Mouse (Mus musculus): ENCODE measurements around the gene Trat1. TPM values are rescaled to one million over a fixed set of nuclear protein-coding genes. Genes with fewer than 3 reads are reported as not detected.

Trat1 gene
- 0.03 and 0.59 TPM in 2 replicates for polyA plus RNA-seq (2012; rRNA removed)

DNA sequence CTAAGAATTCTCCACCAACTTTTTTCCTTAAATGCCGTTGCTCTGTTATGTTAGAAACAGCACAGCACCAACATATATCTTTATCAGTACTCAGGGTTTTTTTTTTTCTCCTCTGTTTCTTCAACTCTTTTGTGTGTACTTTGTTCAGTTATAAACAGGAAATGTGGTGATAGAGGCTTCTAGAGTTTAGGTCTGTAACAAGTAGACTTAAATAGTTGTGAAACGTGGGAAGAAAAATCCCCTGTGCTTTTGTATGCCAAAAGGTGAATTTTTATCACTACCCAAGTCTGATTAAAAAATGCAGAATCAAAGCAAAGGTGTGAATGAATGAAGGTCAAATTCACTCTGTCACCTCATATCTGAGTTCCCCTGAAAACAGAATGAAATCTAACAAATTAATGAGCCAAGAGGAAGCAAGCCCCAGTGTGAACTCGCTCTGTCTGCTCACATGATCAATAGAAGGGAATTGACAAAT is at the start of gene Trat1:
Trat1 (minus strand) TSS at position 51 of the 475 bp plus-strand sequence.
- 75% methylated on average over 3 of the region's 3 CpGs for WGBS
- TF ChIP-seq CTCF (conservative IDR thresholded peaks at IDR 0.05; ENCODE audit: insufficient read depth, insufficient read length, low read depth, low read length) (no peak), POLR2A (IDR thresholded peaks at IDR 0.05; ENCODE audit: low read depth, low read length) (no peak)
- Histone ChIP-seq H3K27me3 (replicated peaks; ENCODE audit: control insufficient read depth, insufficient read depth, low read length) (no peaks in the 10 kb centered on the region), H3K4me1 (ENCODE audit: control insufficient read depth, insufficient read depth, low read length) (no peaks in the 10 kb centered on the region), H3K27ac (ENCODE audit: insufficient read depth, low read depth, low read length) (no peak within 1 kb of the TSS), H3K36me3 (ENCODE audit: control insufficient read depth, insufficient read depth, low read length) (no peaks in the 10 kb centered on the region), H3K4me3 (ENCODE audit: insufficient read depth, low read depth, low read length) (no peak within 1 kb of the TSS)
- DNase-seq: no peak

DNA sequence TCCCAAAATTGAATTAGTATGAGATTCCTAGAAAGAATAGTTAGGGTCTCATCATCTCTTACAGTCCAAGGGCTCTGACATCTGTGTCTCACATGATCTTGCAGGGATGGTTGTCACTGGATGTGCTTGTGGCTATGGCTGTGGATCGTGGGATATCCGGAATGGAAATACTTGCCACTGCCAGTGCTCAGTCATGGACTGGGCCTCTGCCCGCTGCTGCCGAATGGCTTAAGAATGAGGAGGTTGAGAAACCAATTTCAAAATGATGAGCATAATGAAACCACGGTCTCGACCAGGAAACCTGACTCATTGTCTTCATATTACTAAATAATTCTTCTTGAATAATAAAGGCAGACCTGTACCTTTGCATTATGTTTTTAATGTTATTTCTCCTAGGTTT is 46.7 kb upstream of the Trat1 start:
- TF ChIP-seq CTCF (conservative IDR thresholded peaks at IDR 0.05; ENCODE audit: insufficient read depth, insufficient read length, low read depth, low read length) (no peak), POLR2A (IDR thresholded peaks at IDR 0.05; ENCODE audit: low read depth, low read length) (no peak)
- H3K27ac ChIP-seq (ENCODE audit: insufficient read depth, low read depth, low read length): no peak overlapping the region
- H3K4me1 ChIP-seq (ENCODE audit: control insufficient read depth, insufficient read depth, low read length): no peaks in the 10 kb centered on the region
- no peaks in the 10 kb centered on the region for H3K27me3 ChIP-seq (replicated peaks; ENCODE audit: control insufficient read depth, insufficient read depth, low read length)
- DNase-seq: no peak
- WGBS: 90% methylated on average over 6 of the region's 6 CpGs
- no peaks in the 10 kb centered on the region for H3K36me3 ChIP-seq (ENCODE audit: control insufficient read depth, insufficient read depth, low read length)
- H3K4me3 ChIP-seq (ENCODE audit: insufficient read depth, low read depth, low read length): no peak overlapping the region

DNA sequence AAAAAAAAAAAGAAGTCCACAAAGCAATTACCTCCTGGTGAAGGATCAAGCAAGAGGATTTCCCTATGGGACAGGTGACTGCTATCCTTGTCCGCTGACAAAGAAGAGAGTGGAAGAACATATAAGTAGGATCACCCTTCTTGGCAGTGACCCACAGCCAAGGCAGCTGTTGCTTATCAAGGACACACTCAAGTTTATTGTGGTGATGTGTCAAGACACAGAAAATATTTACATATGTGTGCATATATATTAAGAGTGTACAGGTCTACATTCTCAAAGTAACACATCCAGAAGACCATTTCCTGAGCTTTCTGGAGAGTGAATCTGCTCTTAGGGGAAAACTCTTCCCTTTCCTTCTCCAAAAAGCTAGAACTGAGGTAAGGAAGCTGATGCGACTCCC is 44.9 kb upstream of the Trat1 start, which contains the start of gene Retnlb:
Retnlb (plus strand) TSS at position 162 of the 400 bp plus-strand sequence.
- H3K27me3 ChIP-seq (replicated peaks; ENCODE audit: control insufficient read depth, insufficient read depth, low read length): no peaks in the 10 kb centered on the region
- H3K27ac ChIP-seq (ENCODE audit: insufficient read depth, low read depth, low read length): no peak within 1 kb of the TSS
- no peak for DNase-seq
- no peaks in the 10 kb centered on the region for H3K36me3 ChIP-seq (ENCODE audit: control insufficient read depth, insufficient read depth, low read length)
- TF ChIP-seq POLR2A (IDR thresholded peaks at IDR 0.05; ENCODE audit: low read depth, low read length): no peak
- TF ChIP-seq CTCF (conservative IDR thresholded peaks at IDR 0.05; ENCODE audit: insufficient read depth, insufficient read length, low read depth, low read length): no peak
- WGBS: 97% methylated on average over 2 of the region's 2 CpGs
- no peaks in the 10 kb centered on the region for H3K4me1 ChIP-seq (ENCODE audit: control insufficient read depth, insufficient read depth, low read length)
- H3K4me3 ChIP-seq (ENCODE audit: insufficient read depth, low read depth, low read length): no peak within 1 kb of the TSS

DNA sequence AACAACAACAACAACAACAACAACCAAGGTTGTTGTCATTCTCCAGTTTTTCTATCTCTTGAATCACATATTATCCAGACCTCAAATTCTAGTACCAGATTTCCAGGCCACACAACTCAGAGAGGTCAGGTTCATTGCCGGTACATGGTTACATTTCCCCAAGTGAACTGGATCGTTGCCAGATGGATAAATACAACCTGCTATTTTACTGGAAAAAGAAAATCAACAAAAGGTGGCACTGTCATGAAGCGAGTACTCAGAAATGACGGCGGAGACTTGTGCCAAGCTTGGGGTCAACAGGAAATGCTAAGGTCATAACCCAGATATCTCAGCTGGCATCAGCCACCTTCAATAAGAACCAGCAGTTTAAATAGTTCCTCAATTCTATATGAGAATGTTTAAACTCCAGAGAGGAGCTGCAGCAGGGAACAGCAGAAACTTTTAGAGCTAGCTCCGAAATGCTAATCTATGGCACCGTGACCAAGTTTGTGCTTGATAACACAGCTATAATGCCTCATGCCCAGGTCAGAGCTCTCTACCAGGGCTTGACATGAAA is 40.1 kb upstream of the Trat1 start:
- no peaks in the 10 kb centered on the region for H3K36me3 ChIP-seq (ENCODE audit: control insufficient read depth, insufficient read depth, low read length)
- H3K27me3 ChIP-seq (replicated peaks; ENCODE audit: control insufficient read depth, insufficient read depth, low read length): no peaks in the 10 kb centered on the region
- WGBS: 61% methylated on average over 7 of the region's 7 CpGs
- H3K27ac ChIP-seq (ENCODE audit: insufficient read depth, low read depth, low read length): no peak overlapping the region
- peak; percentile 2 for DNase-seq
- H3K4me3 ChIP-seq (ENCODE audit: insufficient read depth, low read depth, low read length): no peak overlapping the region
- no peaks in the 10 kb centered on the region for H3K4me1 ChIP-seq (ENCODE audit: control insufficient read depth, insufficient read depth, low read length)
- no peak for TF ChIP-seq CTCF (conservative IDR thresholded peaks at IDR 0.05; ENCODE audit: insufficient read depth, insufficient read length, low read depth, low read length)
- no peak for TF ChIP-seq POLR2A (IDR thresholded peaks at IDR 0.05; ENCODE audit: low read depth, low read length)

DNA sequence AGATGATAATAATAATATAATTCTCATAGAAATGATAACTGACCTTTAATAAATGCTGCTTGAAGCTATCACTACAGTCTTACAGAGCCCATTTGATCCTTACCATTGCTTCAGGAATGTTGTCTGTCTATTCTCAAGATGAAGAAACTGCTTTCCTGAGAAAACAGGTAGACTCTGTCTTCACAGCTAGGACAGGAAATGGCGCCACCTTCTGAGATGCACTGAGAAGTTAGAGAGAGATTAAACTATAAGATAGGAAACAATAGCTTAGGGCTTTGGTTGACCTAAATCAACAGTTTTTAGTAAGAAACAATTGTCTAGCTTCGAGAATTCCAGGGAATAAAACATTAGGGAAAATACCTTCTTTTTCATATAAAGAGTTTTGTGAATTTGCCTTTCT is 37.6 kb upstream of the Trat1 start:
- H3K4me3 ChIP-seq (ENCODE audit: insufficient read depth, low read depth, low read length): no peak overlapping the region
- TF ChIP-seq CTCF (conservative IDR thresholded peaks at IDR 0.05; ENCODE audit: insufficient read depth, insufficient read length, low read depth, low read length): no peak
- no peak for TF ChIP-seq POLR2A (IDR thresholded peaks at IDR 0.05; ENCODE audit: low read depth, low read length)
- H3K27ac ChIP-seq (ENCODE audit: insufficient read depth, low read depth, low read length): no peak overlapping the region

DNA sequence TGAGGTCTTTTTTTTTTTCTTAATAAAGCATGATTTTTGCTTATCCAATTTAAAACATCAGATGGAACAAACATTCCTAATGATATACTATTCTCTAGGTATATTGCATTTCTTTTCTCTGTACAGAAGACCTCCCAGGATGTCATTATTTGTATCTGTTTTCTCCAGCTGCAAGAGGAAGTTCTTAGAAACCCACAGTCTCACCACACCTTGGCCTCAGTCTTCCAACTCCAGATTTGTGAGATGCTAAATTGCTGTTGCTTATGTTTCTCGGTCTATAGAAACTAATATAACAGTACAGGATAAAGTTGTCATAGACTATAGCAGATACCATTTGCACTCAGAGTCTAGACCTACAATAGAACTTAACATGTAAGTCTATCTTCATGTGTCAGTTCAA is 34.7 kb upstream of the Trat1 start:
- WGBS: 87% methylated on average over 1 of the region's 1 CpGs
- Histone ChIP-seq H3K4me1 (ENCODE audit: control insufficient read depth, insufficient read depth, low read length) (no peaks in the 10 kb centered on the region), H3K4me3 (ENCODE audit: insufficient read depth, low read depth, low read length) (no peak overlapping the region), H3K27me3 (replicated peaks; ENCODE audit: control insufficient read depth, insufficient read depth, low read length) (no peaks in the 10 kb centered on the region), H3K36me3 (ENCODE audit: control insufficient read depth, insufficient read depth, low read length) (no peaks in the 10 kb centered on the region), H3K27ac (ENCODE audit: insufficient read depth, low read depth, low read length) (no peak overlapping the region)
- TF ChIP-seq CTCF (conservative IDR thresholded peaks at IDR 0.05; ENCODE audit: insufficient read depth, insufficient read length, low read depth, low read length) (no peak), POLR2A (IDR thresholded peaks at IDR 0.05; ENCODE audit: low read depth, low read length) (no peak)
- DNase-seq: no peak

More for the DNA sequence above, 37.6 kb upstream of the Trat1 start:
- Histone ChIP-seq H3K36me3 (ENCODE audit: control insufficient read depth, insufficient read depth, low read length) (no peaks in the 10 kb centered on the region), H3K27me3 (replicated peaks; ENCODE audit: control insufficient read depth, insufficient read depth, low read length) (no peaks in the 10 kb centered on the region), H3K4me1 (ENCODE audit: control insufficient read depth, insufficient read depth, low read length) (no peaks in the 10 kb centered on the region)
- DNase-seq: no peak
- 54% methylated on average over 2 of the region's 2 CpGs for WGBS

DNA sequence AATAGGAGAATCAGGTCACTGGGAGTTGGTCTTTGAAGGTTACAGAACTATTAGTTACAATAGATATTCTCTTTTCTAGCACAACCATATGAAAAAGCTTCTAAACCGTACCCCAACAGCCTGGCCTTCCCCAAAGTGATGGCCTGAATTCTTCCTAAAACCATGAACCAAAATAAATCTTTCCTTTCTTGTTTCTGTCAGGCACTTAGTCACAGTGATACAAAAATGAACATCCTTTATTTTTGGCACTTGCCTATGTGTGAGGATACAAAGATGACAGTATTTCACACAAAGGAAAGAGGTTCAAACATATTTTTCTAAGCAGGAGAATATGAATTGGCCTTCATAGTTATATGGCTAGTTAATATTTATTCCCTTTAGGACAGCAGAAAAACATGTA is 33.6 kb upstream of the Trat1 start:
- DNase-seq: no peak
- TF ChIP-seq POLR2A (IDR thresholded peaks at IDR 0.05; ENCODE audit: low read depth, low read length) (no peak), CTCF (conservative IDR thresholded peaks at IDR 0.05; ENCODE audit: insufficient read depth, insufficient read length, low read depth, low read length) (no peak)
- Histone ChIP-seq H3K4me1 (ENCODE audit: control insufficient read depth, insufficient read depth, low read length) (no peaks in the 10 kb centered on the region), H3K36me3 (ENCODE audit: control insufficient read depth, insufficient read depth, low read length) (no peaks in the 10 kb centered on the region), H3K27ac (ENCODE audit: insufficient read depth, low read depth, low read length) (no peak overlapping the region), H3K4me3 (ENCODE audit: insufficient read depth, low read depth, low read length) (no peak overlapping the region), H3K27me3 (replicated peaks; ENCODE audit: control insufficient read depth, insufficient read depth, low read length) (no peaks in the 10 kb centered on the region)
- WGBS: 70% methylated on average over 1 of the region's 1 CpGs

Measured in kidney, adult 2 months (tissue).